Mouse (Mus musculus): ENCODE data around the gene Wdfy3.

Wdfy3 gene

GRCm38 (mm10) chr5:101826531-101826970, 243.2 kb downstream of the Wdfy3 start:
- peak; percentile 59 for DNase-seq

GRCm38 (mm10) chr5:101825111-101825911, 244.4 kb downstream of the Wdfy3 start:
- no peak for DNase-seq

- DNase-seq, result no peak
These were observed 247.4 kb downstream of the Wdfy3 start for GRCm38 (mm10) chr5:101822311-101822670.

- peak; percentile 42 for DNase-seq
These were observed 248.0 kb downstream of the Wdfy3 start for GRCm38 (mm10) chr5:101821491-101822310.

GRCm38 (mm10) chr5:101821052-101821451, 248.7 kb downstream of the Wdfy3 start:
- peak; percentile 48 for DNase-seq

- DNase-seq, result no peak
These were observed 249.9 kb downstream of the Wdfy3 start for GRCm38 (mm10) chr5:101819844-101820243.

- DNase-seq, result no peak
These were observed 250.5 kb downstream of the Wdfy3 start for GRCm38 (mm10) chr5:101819216-101819615.

GRCm38 (mm10) chr5:101816822-101817221, 252.9 kb downstream of the Wdfy3 start:
- DNase-seq, result no peak

GRCm38 (mm10) chr5:101811296-101812169, 258.2 kb downstream of the Wdfy3 start:
- no peak for DNase-seq

GRCm38 (mm10) chr5:101802358-101803022, 267.2 kb downstream of the Wdfy3 start:
- DNase-seq, result no peak

- no peak for DNase-seq
These were observed 267.8 kb downstream of the Wdfy3 start for GRCm38 (mm10) chr5:101801891-101802290.

GRCm38 (mm10) chr5:101792665-101793064, 277.1 kb downstream of the Wdfy3 start:
- no peak for DNase-seq

- no peak for DNase-seq
These were observed 279.2 kb downstream of the Wdfy3 start for GRCm38 (mm10) chr5:101790560-101790959.

- DNase-seq, result no peak
These were observed 280.0 kb downstream of the Wdfy3 start for GRCm38 (mm10) chr5:101789770-101790169.

- no peak for DNase-seq
These were observed 283.7 kb downstream of the Wdfy3 start for GRCm38 (mm10) chr5:101785921-101786614.

GRCm38 (mm10) chr5:101784787-101785186, 284.9 kb downstream of the Wdfy3 start:
- DNase-seq, result no peak

GRCm38 (mm10) chr5:101784328-101784727, 285.4 kb downstream of the Wdfy3 start:
- DNase-seq, result no peak

Measured in kidney, adult 11 months (tissue).